ENCODE assay signal across 8 mouse cellular contexts in the genomic region with DNA sequence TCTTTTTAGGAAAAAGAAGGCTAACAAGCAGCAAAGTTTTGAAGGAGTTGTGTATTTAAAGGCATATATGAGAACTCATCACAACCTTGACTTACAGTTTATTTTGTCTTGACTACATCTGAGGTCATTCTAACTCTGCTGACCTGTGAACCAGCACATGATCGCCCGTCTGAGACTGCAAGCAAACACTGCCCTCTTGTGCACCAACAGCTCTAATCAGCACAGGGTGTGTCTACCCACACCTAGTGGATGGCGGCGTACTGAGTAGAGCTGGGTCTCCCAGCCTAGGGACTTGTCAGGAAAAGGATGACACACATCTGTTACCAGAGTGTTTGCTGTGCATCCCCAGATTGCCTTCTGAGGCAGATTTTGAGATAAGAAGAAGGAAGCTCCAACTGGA. TPM values are rescaled to one million over a fixed set of nuclear protein-coding genes. Genes with fewer than 3 reads are reported as not detected.
DNase-seq lines count a peak whose midpoint lies in the region; ATAC-seq lines count a peak whose summit lies in the region.
"Had no signal": no experiment of that assay in that cellular context is flagged by ENCODE, and none has a peak within 500 bp of the region (broad histone marks: within the 10 kb centered on the region; RNA-seq: fewer than 3 reads in every experiment).

No protein-coding gene starts in this region.

- H3K9me3 ChIP-seq in midbrain, embryonic 13.5 days, result no peaks in the 10 kb centered on the region
- H3K9me3 ChIP-seq in midbrain, embryonic 11.5 days (ENCODE audit: control insufficient read depth, low read length), result no peaks in the 10 kb centered on the region
- H3K9me3 ChIP-seq in kidney, embryonic 15.5 days (replicated peaks), result no peaks in the 10 kb centered on the region
- H3K9me3 ChIP-seq: hindbrain, embryonic 15.5 days had no signal

- no peak for DNase-seq in midbrain, embryonic 11.5 days (ENCODE audit: low spot score, missing footprints)
- peak; percentile 36 to 42 for DNase-seq in adrenal gland, postnatal 36 days
- peak; percentile 48 to 57 for DNase-seq in heart, adult 18-20 months
- no peak for DNase-seq in right cerebral cortex, postnatal 25 days

- WGBS in midbrain, embryonic 13.5 days, result 41% methylated on average over 4 of the region's 4 CpGs
- WGBS in midbrain, embryonic 11.5 days, result 33% methylated on average over 4 of the region's 4 CpGs
- 15% methylated on average over 4 of the region's 4 CpGs for WGBS in kidney, embryonic 15.5 days

- peaks cover 9% of the 10 kb centered on the region for H3K4me1 ChIP-seq in midbrain, embryonic 13.5 days (replicated peaks)
- peaks cover 10% of the 10 kb centered on the region for H3K4me1 ChIP-seq in midbrain, embryonic 11.5 days (ENCODE audit: control insufficient read depth, insufficient read depth, low read length)
- peaks cover 24% of the 10 kb centered on the region for H3K4me1 ChIP-seq in kidney, embryonic 15.5 days
- H3K4me1 ChIP-seq: hindbrain, embryonic 15.5 days had no signal

- no peak overlapping the region for H3K4me2 ChIP-seq in midbrain, embryonic 13.5 days (replicated peaks)
- no peak overlapping the region for H3K4me2 ChIP-seq in midbrain, embryonic 11.5 days
- H3K4me2 ChIP-seq in kidney, embryonic 15.5 days, result no peak overlapping the region
- H3K4me2 ChIP-seq: hindbrain, embryonic 15.5 days had no signal

- H3K4me3 ChIP-seq in midbrain, embryonic 13.5 days (replicated peaks), result no peak overlapping the region
- H3K4me3 ChIP-seq in midbrain, embryonic 11.5 days (ENCODE audit: low read depth, low read length), result no peak overlapping the region
- H3K4me3 ChIP-seq in kidney, embryonic 15.5 days (replicated peaks), result no peak overlapping the region
- H3K4me3 ChIP-seq: hindbrain, embryonic 15.5 days had no signal

- 0 out of 2 replicates have a peak, but pooled peaks cover 5% of the 10 kb centered on the region for H3K36me3 ChIP-seq in midbrain, embryonic 13.5 days
- no peaks in the 10 kb centered on the region for H3K36me3 ChIP-seq in midbrain, embryonic 11.5 days (ENCODE audit: control insufficient read depth, insufficient read depth, low read length)
- H3K36me3 ChIP-seq in kidney, embryonic 15.5 days, result no peaks in the 10 kb centered on the region
- H3K36me3 ChIP-seq: hindbrain, embryonic 15.5 days had no signal

- peak; percentile 55; the same call in 1 of the 2 replicates for ATAC-seq in midbrain, embryonic 13.5 days
- ATAC-seq in midbrain, embryonic 11.5 days (ENCODE audit: low FRiP score), result no peak
- ATAC-seq in kidney, embryonic 15.5 days (replicated peaks; ENCODE audit: low FRiP score), result peak; percentile 69; the same call in 1 of the 2 replicates
- peak; percentile 91 for ATAC-seq in megakaryocyte progenitor cell, adult 5-6 weeks (replicated peaks; ENCODE audit: poor library complexity)

- H3K9ac ChIP-seq in midbrain, embryonic 13.5 days (replicated peaks), result no peak overlapping the region
- no peak overlapping the region for H3K9ac ChIP-seq in midbrain, embryonic 11.5 days (ENCODE audit: low read length)
- H3K9ac ChIP-seq in kidney, embryonic 15.5 days, result no peak overlapping the region
- H3K9ac ChIP-seq: hindbrain, embryonic 15.5 days had no signal

- H3K27ac ChIP-seq in midbrain, embryonic 13.5 days, result no peak overlapping the region
- H3K27ac ChIP-seq in midbrain, embryonic 11.5 days (ENCODE audit: low read depth, low read length), result no peak overlapping the region
- H3K27ac ChIP-seq in kidney, embryonic 15.5 days, result no peak overlapping the region
- H3K27ac ChIP-seq: hindbrain, embryonic 15.5 days had no signal

- H3K27me3 ChIP-seq in midbrain, embryonic 13.5 days, result peaks cover 4% of the 10 kb centered on the region; the same call in 1 of the 2 replicates
- peaks cover 5% of the 10 kb centered on the region; the same call in 1 of the 2 replicates for H3K27me3 ChIP-seq in midbrain, embryonic 11.5 days (ENCODE audit: control insufficient read depth, insufficient read depth, low read length)
- H3K27me3 ChIP-seq in kidney, embryonic 15.5 days, result no peaks in the 10 kb centered on the region
- H3K27me3 ChIP-seq: hindbrain, embryonic 15.5 days had no signal

RNA-seq across cellular contexts. Expression of a gene that starts 15.1 kb away (rescaled TPM):
- 25.9 and 28.7 TPM in 2 replicates for polyA plus RNA-seq in midbrain, embryonic 13.5 days (2015; fragmentation: Nextera tagmentation; extraction: Ambion mirVana)
- 33.7 and 39.6 TPM in 2 replicates for polyA plus RNA-seq in midbrain, embryonic 11.5 days (2014; fragmentation: Nextera tagmentation; extraction: Ambion mirVana)
- total RNA-seq in adrenal gland, postnatal 36 days (2021), result 10 to 100 TPM; 13.1 to 19.4 TPM
- total RNA-seq in heart, adult 18-20 months (2021), result 1 to 10 TPM; 8.5 to 8.9 TPM
- polyA plus RNA-seq in kidney, embryonic 15.5 days (2015; fragmentation: Nextera tagmentation; extraction: Ambion mirVana), result 37.7 and 42.8 TPM in 2 replicates
- total RNA-seq in megakaryocyte progenitor cell, adult 5-6 weeks (2015), result 16.5 and 17.0 TPM in 2 replicates
- 10.5 and 12.6 TPM in 2 replicates for total RNA-seq in megakaryocyte progenitor cell, adult 5-6 weeks (2017)

RNA-seq across cellular contexts. Expression of a gene that starts 34.0 kb away (rescaled TPM):
- polyA plus RNA-seq in midbrain, embryonic 13.5 days (2015; fragmentation: Nextera tagmentation; extraction: Ambion mirVana), result 111 and 112 TPM in 2 replicates
- 164 and 165 TPM in 2 replicates for polyA plus RNA-seq in midbrain, embryonic 11.5 days (2014; fragmentation: Nextera tagmentation; extraction: Ambion mirVana)
- 10 to 100 TPM; 32.4 to 35.2 TPM for total RNA-seq in adrenal gland, postnatal 36 days (2021)
- 10 to 100 TPM; 17.6 to 18.1 TPM for total RNA-seq in heart, adult 18-20 months (2021)
- 163 and 170 TPM in 2 replicates for polyA plus RNA-seq in kidney, embryonic 15.5 days (2015; fragmentation: Nextera tagmentation; extraction: Ambion mirVana)
- 87.3 and 97.4 TPM in 2 replicates for total RNA-seq in megakaryocyte progenitor cell, adult 5-6 weeks (2015)
- total RNA-seq in megakaryocyte progenitor cell, adult 5-6 weeks (2017), result 195 and 222 TPM in 2 replicates

Comparison
In these comparisons a context has a peak if more than half of its experiments do, and no peak if none do; other contexts are left out.
1. DNase-seq: peak in adrenal gland, postnatal 36 days (2 of 2) and heart, adult 18-20 months (2 of 2); none in midbrain, embryonic 11.5 days (single experiment) and right cerebral cortex, postnatal 25 days (single experiment).